Mouse (Mus musculus): Measurements from ENCODE around the gene Rpusd2.
"Not testable (repeated sequence)": the region's sequence is repeated elsewhere in the genome, so short reads cannot be mapped to it uniquely, and the experiment has no call there.

Gene Rpusd2

DNA sequence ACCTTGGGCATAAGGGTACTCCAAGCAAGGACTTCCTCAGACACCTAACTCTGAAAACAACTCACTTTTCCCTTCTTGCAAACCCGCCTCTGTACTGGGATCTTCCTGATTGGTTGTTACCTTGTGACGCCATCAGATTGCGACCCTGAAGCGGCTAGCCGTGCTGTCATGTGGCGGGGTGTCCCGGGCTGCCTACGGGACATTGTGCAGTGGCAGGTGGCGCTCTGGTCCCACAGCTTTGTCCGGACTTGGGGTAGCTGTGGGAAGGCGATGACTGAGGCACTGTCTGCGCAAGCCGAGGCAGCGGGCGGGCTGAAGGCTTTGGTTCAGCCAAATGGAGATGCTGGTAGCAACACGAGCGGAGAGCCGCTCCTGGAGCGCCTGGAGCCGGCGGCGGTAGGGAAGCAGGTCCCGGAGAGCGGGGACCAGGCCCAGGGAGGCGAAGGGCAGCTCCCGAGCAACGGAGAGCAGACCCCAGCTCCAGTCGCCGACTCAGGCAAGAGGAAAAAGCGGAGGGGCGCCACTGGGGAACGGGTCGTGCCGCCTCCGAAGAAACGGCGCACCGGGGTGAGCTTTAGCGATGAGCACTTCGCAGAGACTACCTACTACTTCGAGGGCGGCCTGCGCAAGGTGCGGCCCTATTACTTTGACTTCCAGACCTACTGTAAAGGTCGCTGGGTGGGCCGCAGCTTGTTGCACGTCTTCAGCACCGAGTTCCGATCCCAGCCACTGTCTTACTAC is at the start of gene Rpusd2:
Gene Rpusd2, plus strand, starts transcription at position 135 of the 741 bp plus-strand sequence.
- peak; percentile 83 to 91 for DNase-seq (ENCODE audit: low spot score in 2 of 2)

DNA sequence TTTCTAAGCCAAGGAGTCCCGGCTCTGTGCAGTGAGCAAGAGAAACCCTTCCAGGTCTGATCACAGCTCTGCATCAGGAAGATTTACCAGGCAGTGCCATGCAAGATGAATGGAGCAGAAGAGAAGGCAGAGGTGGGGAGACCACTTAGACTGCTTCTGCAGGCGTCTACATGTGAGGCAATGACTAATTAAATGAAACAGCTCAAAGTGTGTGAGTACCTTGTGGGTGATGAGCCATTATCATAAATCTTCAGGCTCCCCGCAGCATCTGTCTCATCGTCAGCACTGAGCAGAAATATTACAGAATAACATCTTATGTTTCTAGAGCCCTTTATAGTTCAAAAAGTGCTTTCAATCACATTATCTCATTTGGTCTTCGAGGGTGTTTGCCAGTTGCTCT is 39.1 kb upstream of the Rpusd2 start:
- no peak for DNase-seq (ENCODE audit: low spot score in 2 of 2)

DNA sequence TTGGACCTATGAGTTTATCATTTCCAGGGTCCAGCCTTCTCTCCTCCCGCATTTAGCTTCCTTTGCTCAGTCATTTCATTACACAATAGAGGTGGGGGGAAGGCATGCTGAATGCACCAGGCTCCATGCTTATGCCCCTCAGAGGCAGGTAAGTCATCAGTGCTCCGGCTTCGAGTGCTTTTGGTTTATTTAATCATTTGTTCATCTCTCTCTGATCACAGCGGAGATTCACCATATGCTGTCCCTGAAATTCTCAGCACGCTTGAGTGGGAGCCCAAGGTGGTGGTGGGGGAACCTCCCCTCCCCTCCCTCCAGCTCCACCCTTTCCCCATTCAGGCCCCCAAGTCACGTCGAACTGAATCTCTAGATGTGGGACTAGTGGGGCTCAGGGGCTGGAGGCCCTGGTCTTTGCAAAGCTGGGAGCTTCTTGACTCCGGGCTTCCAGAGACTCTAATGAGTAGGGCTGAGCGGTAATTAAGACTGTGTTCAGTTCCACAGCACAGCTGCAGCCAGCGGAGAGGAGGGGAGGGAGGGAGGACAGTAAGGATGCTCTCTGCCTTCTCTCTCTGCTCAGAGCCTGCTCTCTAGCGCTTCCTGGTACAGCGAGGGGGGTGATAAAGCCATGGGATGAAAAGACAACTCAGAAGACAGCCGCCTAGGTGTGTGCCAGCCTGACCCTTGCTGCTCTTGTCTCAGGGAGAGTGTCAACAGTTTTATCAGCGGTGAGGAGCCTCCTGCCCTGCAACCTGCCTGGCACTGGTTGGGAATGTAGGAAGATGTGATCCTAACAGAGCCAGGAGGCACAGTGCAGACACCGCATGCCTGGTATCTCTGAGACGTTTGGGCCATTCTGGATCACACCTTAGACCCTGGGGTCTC is 38.4 kb upstream of the Rpusd2 start:
- no peak for DNase-seq (ENCODE audit: low spot score in 2 of 2)

DNA sequence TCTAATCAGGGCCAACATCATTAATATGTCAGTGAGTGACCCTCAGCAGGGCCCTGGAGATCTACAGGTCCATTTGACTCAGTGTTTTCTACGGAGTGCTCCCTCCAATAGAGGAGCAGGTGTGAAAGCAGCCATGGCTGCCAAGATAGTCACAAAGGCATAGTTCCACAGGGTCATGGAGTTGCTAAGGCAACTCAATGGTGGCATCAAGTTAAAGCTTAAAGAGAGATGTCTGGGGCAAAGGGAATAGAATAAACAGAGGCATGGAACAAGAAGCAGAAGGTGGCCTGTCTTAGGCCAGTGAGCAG is 37.8 kb upstream of the Rpusd2 start:
- DNase-seq (ENCODE audit: low spot score in 2 of 2), result no peak

DNA sequence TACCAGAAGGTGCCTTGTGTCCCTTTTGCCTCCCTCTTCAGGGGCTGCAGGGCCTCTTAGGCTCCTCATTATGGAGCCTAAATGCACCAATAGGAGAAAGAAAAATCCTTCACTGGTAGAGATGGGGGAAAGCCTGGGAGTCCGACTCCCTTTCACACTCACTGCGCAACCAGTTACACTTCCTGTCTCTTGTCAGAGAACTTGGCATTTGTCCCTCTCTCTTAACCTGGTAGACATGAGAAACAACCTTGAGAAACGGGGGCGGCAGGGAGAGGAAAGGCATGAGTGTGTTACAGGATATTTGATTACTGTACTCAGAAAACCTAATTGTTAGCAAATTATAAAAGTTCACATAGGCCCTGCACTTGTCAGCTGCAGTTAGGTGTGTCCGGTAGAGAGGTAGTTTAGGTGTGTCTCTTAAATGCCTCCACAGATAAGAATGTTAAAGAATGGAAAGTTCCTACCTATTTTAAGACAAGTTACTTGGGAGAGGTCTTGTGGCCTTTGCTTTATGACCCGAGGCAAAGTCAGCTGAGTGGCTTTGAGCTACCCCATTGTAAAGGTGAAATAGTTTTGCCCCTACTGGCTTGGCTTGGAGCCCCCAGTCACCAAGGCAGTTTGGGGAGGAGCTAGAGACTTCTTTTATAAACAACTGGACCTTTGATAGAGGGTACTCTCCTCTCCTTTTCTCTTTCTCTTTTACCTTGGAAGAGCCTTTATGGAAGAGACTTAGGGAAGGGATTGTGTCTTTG is 36.3 kb upstream of the Rpusd2 start:
- DNase-seq (ENCODE audit: low spot score in 2 of 2), result no peak

- no peak for DNase-seq (ENCODE audit: low spot score in 2 of 2)
Measured at GRCm38 (mm10) chr2:118999025-118999639, 35.5 kb upstream of the Rpusd2 start.

- DNase-seq (ENCODE audit: low spot score in 2 of 2), result no peak
Measured at GRCm38 (mm10) chr2:119006886-119007285, 27.7 kb upstream of the Rpusd2 start.

DNA sequence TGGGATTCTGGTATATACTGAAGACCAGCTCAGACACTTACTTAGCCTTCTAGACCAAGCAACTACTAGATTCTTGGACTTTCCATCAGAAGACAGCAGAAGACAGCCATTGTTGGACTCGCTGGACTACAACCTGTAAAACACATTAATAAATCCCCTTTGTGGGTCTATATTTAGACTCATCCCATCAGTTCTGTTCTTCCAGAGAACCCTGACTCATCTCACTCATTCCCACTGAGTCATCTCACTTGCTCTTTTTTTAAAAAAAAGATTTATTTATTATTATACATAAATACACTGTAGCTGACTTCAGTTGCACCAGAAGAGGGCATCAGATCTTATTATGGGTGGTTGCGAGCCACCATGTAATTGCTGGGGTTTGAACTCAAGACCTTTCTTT is 25.2 kb upstream of the Rpusd2 start:
- no peak for DNase-seq (ENCODE audit: low spot score in 2 of 2)

GRCm38 (mm10) chr2:119014989-119015388 is 19.6 kb upstream of the Rpusd2 start:
- DNase-seq (ENCODE audit: low spot score in 2 of 2), result no peak

GRCm38 (mm10) chr2:119015604-119016180 is 18.9 kb upstream of the Rpusd2 start:
- no peak for DNase-seq (ENCODE audit: low spot score in 2 of 2)

GRCm38 (mm10) chr2:119016312-119016711 is 18.3 kb upstream of the Rpusd2 start:
- DNase-seq (ENCODE audit: low spot score in 2 of 2), result not testable (repeated sequence)

DNA sequence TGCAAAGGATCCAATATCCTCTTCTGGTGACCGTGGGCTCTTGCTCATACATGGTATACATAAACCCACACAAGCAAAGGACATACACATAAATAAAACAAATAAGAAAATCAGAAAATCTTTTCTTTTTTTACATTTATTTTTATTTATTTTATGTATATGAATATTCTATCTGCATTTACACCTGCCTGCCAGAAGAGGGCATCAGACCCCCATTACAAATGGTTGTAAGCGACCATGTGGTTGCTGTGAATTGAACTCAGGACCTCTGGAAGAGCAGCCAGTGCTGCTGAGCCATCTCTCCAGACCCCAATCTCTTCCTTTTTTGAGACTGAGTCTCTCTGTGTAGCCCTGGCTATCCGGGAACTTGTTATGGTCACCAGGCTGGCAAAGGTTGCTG is 16.9 kb upstream of the Rpusd2 start:
- DNase-seq (ENCODE audit: low spot score in 2 of 2), result no peak

DNA sequence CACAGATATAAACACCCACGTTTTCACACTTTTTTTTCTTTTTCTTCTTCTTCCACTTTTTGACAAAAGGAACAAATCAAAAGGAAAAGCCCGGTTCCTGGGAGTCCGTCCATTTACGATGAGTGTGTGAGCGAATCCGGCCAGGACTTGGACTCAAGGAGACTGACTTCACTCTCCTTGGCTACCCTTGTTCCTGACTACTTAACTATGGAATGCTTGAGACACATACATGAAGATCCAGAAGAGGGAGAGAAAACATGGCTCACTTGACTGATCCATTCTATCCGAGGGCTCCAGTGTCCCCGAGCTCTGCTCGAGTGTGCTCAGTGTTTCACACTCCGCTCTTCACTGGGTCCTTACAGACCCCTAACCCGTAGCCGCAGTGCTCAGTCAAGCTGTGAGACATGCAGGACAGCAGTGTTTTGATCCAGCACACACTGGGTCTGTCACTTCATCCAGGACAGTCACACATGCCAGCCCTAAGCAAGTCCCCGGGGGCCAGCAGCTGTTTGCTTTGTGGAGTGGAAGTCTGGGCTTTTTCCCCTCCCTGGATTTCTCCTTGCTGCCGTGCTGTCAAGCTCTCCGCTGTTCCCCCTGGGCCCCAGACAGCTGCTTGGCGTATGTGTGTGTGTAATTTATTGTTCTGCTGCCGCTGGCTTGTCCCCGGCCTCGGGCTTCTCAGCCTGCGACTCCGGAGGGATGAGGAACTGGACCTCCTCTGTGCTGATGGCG is 16.0 kb upstream of the Rpusd2 start:
- DNase-seq (ENCODE audit: low spot score in 2 of 2), result peak in 1 of 2 experiments; percentile 38

- DNase-seq (ENCODE audit: low spot score in 2 of 2), result no peak
Measured at GRCm38 (mm10) chr2:119019131-119019530, 15.5 kb upstream of the Rpusd2 start.

- DNase-seq (ENCODE audit: low spot score in 2 of 2), result no peak
Measured at GRCm38 (mm10) chr2:119019538-119019937, 15.1 kb upstream of the Rpusd2 start.

GRCm38 (mm10) chr2:119023154-119023660 is 11.4 kb upstream of the Rpusd2 start:
- no peak for DNase-seq (ENCODE audit: low spot score in 2 of 2)

- DNase-seq (ENCODE audit: low spot score in 2 of 2), result no peak
Measured at GRCm38 (mm10) chr2:119024536-119025238, 9.9 kb upstream of the Rpusd2 start.

GRCm38 (mm10) chr2:119025239-119025616 is 9.4 kb upstream of the Rpusd2 start:
- DNase-seq (ENCODE audit: low spot score in 2 of 2), result no peak

DNA sequence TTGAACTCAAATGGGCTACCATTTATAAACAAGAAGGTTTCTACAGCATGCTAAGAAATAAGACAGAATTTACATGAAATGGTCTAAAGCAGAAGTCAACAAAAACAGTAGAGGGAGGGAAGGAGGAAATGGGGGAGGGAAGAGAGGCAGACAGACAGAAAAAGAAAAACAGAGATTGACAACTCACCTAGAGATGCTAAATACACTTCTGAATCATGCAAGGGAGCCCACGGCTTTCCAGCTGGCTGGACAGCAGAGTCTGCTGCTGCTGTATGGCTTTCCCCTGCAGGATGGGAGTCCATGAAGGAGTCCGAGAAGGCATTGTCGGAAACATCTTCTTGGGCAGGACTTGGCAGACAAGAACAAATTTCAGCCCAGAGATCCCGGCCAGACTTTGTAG is 7.6 kb upstream of the Rpusd2 start:
- no peak for DNase-seq (ENCODE audit: low spot score in 2 of 2)

- DNase-seq (ENCODE audit: low spot score in 2 of 2), result peak; percentile 85 to 93
Measured at GRCm38 (mm10) chr2:119028941-119029551, 5.5 kb upstream of the Rpusd2 start, which contains the start of gene Ccdc32. Gene Ccdc32, minus strand, starts transcription at chr2:119029393.

Data from urinary bladder, postnatal 4 days (tissue).